Mouse (Mus musculus) gastrocnemius, postnatal 36 days (tissue): ENCODE data around the gene Tpbpb. TPM values are rescaled to one million over a fixed set of nuclear protein-coding genes. Genes with fewer than 3 reads are reported as not detected.
"Not testable (repeated sequence)": the region's sequence is repeated elsewhere in the genome, so short reads cannot be mapped to it uniquely, and the experiment has no call there.

Source experiments
- DNase-seq, 2 experiments: peaks; one replicate each; pipeline ENCODE4 v3.0.0; 2022
- intact Hi-C: fragments of 180-260 bp; cut with DNase I; formaldehyde crosslinking; loops from one replicate; pipeline ENCODE4 v1.15.1; 2025
- long read RNA-seq, 2 experiments: library from polyadenylated mRNA; stranded (forward); transcript quantifications; one replicate each; pipeline ENCODE4 v2.0.0; 2021
- total RNA-seq, 2 experiments: library from RNA; stranded (reverse); gene quantifications; 2 replicates each; pipeline ENCODE4 v1.2.3; 2021

The Tpbpb gene
- not detected for total RNA-seq
- long read RNA-seq, experiment 1, result 0 reads
- long read RNA-seq, experiment 2, result 0 reads

DNA sequence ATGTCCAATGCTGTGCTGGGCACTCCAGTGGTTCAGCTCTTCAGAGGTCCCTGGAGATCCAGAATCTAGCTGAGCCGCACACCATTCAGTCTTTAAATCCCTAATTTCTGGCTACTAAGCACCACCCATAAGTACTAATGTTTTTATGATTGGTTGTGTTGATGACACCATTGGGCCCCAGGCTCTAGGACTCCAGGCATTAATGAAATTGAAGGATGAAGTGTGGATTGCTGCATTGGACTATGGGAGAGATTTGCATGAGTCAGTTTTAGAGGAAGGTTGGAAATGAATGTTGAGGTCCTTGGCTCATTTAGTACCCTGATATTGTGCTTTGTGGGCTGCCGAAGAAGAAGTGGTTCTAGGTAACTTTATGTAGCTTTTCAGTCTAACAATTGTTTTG is at the start of gene Tpbpb:
TSS of gene Tpbpb (minus strand) at position 101 of the 400 bp plus-strand sequence.
- intact Hi-C loops, DNase-seq: not testable (repeated sequence)

DNA sequence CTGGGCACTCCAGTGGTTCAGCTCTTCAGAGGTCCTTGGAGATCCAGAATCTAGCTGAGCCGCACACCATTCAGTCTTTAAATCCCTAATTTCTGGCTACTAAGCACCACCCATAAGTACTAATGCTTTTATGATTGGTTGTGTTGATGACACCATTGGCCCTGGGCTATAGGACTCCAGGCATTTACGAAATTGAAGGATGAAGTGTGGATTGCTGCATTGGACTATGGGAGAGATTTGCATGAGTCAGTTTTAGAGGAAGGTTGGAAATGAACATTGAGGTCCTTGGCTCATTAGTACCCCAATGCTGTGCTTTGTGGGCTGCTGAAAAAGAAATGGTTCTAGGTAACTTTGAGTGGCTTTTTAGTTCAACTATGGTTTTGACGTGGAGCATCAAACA is 37.2 kb upstream of the Tpbpb start, which contains the start of gene Tpbpa:
TSS of gene Tpbpa (minus strand) at position 101 of the 400 bp plus-strand sequence.
- DNase-seq, intact Hi-C loops: not testable (repeated sequence)

- intact Hi-C loops, result no loop called here
- peak in 1 of 2 experiments; percentile 7 for DNase-seq
Observed at GRCm38 (mm10) chr13:60936500-60936901, 31.8 kb upstream of the Tpbpb start, which contains the start of the genes Gm49391 and Ctla2a. Gm49391 (minus strand) TSS chr13:60936571. Ctla2a (minus strand) TSS chr13:60936625.

GRCm38 (mm10) chr13:60935490-60935889 is 30.8 kb upstream of the Tpbpb start, which contains the start of gene Gm49393:
Gm49393 (minus strand) TSS chr13:60935590.
- intact Hi-C loops, DNase-seq: not testable (repeated sequence)

GRCm38 (mm10) chr13:60897328-60897727 is 7.4 kb downstream of the Tpbpb start, which contains the start of gene Ctla2b:
Ctla2b (minus strand) TSS chr13:60897447.
- intact Hi-C loops, result no loop called here
- peak; percentile 16 to 17 for DNase-seq

- DNase-seq, intact Hi-C loops: not testable (repeated sequence)
Observed at GRCm38 (mm10) chr13:60896794-60897193, 7.9 kb downstream of the Tpbpb start, which contains the start of gene Gm49392. Gm49392 (minus strand) TSS chr13:60896894.

DNA sequence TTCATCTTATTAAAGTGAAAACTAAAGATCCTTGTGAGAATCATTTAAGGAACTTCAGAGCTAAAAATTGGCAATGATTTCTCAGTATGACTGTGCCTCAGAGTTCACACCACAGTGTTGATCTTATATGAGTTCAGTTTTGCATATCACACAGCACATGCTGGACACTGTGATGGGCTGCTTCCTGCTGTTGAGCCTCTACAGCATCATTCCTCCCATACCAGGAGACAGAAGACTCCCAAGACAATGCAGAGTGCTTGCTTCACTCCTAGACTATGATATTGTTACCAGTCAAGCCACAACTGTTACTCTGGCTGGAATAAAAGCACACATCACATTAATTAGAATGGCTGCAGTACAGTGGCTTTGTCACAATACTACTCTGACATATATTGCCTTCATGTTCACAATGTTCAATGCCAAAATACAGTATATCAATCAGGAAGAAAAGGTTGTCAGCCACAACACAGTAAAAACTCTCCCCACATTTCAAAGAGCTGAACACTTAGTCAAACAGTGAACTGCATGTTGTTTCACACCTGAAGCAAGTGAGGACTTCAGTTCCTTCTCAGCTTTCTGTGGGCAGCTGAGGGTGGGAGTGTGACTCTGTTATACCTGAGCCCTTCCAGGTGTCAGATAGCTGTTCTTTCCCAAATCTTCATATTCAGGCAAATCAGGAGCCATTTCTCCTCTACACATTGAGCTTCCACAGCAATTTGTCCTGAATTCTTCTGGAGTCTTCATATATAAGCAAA is 9.1 kb downstream of the Tpbpb start:
- intact Hi-C loops, result no loop called here
- DNase-seq, result no peak

DNA sequence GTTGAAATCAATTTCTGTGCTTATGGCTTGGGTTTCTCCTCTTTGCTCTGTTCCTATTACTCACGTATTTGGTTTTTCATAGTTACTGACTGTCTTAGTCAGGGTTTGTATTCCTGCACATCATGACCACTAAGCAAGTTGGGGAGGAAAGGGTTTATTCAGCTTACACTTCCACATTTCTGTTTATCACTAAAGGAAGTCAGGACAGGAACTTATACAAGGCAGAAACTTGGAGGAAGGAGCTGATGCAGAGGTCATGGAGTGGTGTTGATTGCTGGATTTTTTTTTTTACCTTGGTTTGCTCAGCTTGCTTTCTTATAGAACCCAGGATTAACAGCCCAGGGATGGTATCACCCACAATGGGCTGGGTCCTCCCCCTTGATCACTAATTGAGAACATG is 12.4 kb downstream of the Tpbpb start:
- intact Hi-C loops, result no loop called here

GRCm38 (mm10) chr13:60864281-60864680 is 40.4 kb downstream of the Tpbpb start, which contains the start of gene 4930486L24Rik:
4930486L24Rik (minus strand) TSS chr13:60864475.
- intact Hi-C loops, result no loop called here
- DNase-seq, result no peak

More for the DNA sequence above, 12.4 kb downstream of the Tpbpb start:
- DNase-seq, result no peak

Other genes with a start within 250 kb of the Tpbpb start
- gene BC051665, start 118.5 kb downstream of the Tpbpb start, total RNA-seq, result not detected
- not detected for gene Ctsll3, start 102.0 kb downstream of the Tpbpb start, total RNA-seq
- under 1 TPM in 1 of 2 experiments, not detected in 1; 0.33 TPM for gene 4930486L24Rik, start 40.4 kb downstream of the Tpbpb start, total RNA-seq
- under 1 TPM; 0.15 to 0.64 TPM for gene Gm49392, start 8.0 kb downstream of the Tpbpb start, total RNA-seq
- gene Ctla2b, start 7.4 kb downstream of the Tpbpb start, total RNA-seq, result 1 to 10 TPM; 1.0 to 1.6 TPM
- under 1 TPM in 1 of 2 experiments, not detected in 1; 0.74 TPM for gene Gm49393, start 30.7 kb upstream of the Tpbpb start, total RNA-seq
- 1 to 10 TPM; 1.0 to 2.8 TPM for gene Gm49391, start 31.7 kb upstream of the Tpbpb start, total RNA-seq
- 10 to 100 TPM; 30.3 to 32.3 TPM for gene Ctla2a, start 31.7 kb upstream of the Tpbpb start, total RNA-seq
- gene Tpbpa, start 37.1 kb upstream of the Tpbpb start, total RNA-seq, result not detected
- not detected for gene Ctsj, start 101.1 kb upstream of the Tpbpb start, total RNA-seq
- not detected for gene Ctsq, start 135.8 kb upstream of the Tpbpb start, total RNA-seq